Mouse (Mus musculus) forebrain, embryonic 14.5 days (tissue): ENCODE results near the gene P2ry2. TPM values are rescaled to one million over a fixed set of nuclear protein-coding genes. Genes with fewer than 3 reads are reported as not detected.

Experiments
- ATAC-seq: fragments of 200-750 bp; cut with Nextera tagmentation; 2 replicates; pipeline ENCODE4 v1.8.0; 2017; ENCODE audit warnings: mild to moderate bottlenecking, moderate library complexity
- DNase-seq: peaks from one replicate; pipeline ENCODE4 v3.0.0-alpha.2; 2015; ENCODE audit warnings: low spot score
- H3K27ac ChIP-seq: fragments of 300-500 bp; sonication (generic); 2 replicates; pipeline ENCODE4 v1.5.1; 2014; ENCODE audit warnings: low read depth, mild to moderate bottlenecking, control low read depth, low read length, moderate library complexity
- H3K27me3 ChIP-seq: fragments of 300-500 bp; sonication (generic); replicated peaks from 2 replicates; pipeline ENCODE4 v1.6.1; 2014; ENCODE audit warnings: low read length, control low read depth, mixed read lengths; ENCODE audit not compliant: control insufficient read depth, insufficient read depth
- H3K36me3 ChIP-seq: fragments of 300-500 bp; sonication (generic); 2 replicates; pipeline ENCODE4 v1.6.1; 2014; ENCODE audit warnings: low read length, control low read depth; ENCODE audit not compliant: control insufficient read depth, insufficient read depth
- H3K4me1 ChIP-seq: fragments of 300-500 bp; sonication (generic); 2 replicates; pipeline ENCODE4 v1.6.1; 2014; ENCODE audit warnings: antibody characterized with exemption, low read length, control low read depth; ENCODE audit not compliant: control insufficient read depth, insufficient read depth
- H3K4me2 ChIP-seq: fragments of 300-500 bp; sonication (generic); 2 replicates; pipeline ENCODE4 v1.6.1; 2014; ENCODE audit warnings: mild to moderate bottlenecking, control low read depth, low read length
- H3K4me3 ChIP-seq: fragments of 300-500 bp; sonication (generic); 2 replicates; pipeline ENCODE4 v1.5.1; 2014; ENCODE audit warnings: low read depth, low read length, control low read depth
- H3K9ac ChIP-seq: fragments of 300-500 bp; sonication (generic); 2 replicates; pipeline ENCODE4 v1.6.1; 2014; ENCODE audit warnings: mild to moderate bottlenecking, low read length, control low read depth, moderate library complexity
- H3K9me3 ChIP-seq: fragments of 300-500 bp; sonication (generic); replicated peaks from 2 replicates; pipeline ENCODE4 v1.6.1; 2016; ENCODE audit warnings: low read length, control low read depth, mixed read lengths; ENCODE audit not compliant: control insufficient read depth
- WGBS: fragments of 180-500 bp; shearing (Covaris S2); extraction: QIAGEN DNeasy Blood & Tissue Kit; methylation state at CpG from one replicate; pipeline ENCODE4 v1.1.7; 2014; 5-methylcytosine and 5-hydroxymethylcytosine counted together
- polyA plus RNA-seq: library from polyadenylated mRNA; unstranded; fragments of >200 nt; fragmentation: Nextera tagmentation; extraction: Ambion mirVana; gene quantifications from 2 replicates; pipeline ENCODE4 v1.2.1, GENCODE M21; 2014

P2ry2 gene
- polyA plus RNA-seq, 1 experiment from 2014 or later = 0.08 TPM

GRCm38 (mm10) chr7:100978171-100978570 is 34.5 kb downstream of the P2ry2 start:
- Histone ChIP-seq H3K27me3 (peaks cover 18% of the 10 kb centered on the region), H3K9me3 (no peaks in the 10 kb centered on the region), H3K27ac (no peak overlapping the region), H3K4me1 (no peaks in the 10 kb centered on the region), H3K9ac (no peak overlapping the region), H3K4me3 (no peak overlapping the region), H3K4me2 (no peak overlapping the region), H3K36me3 (no peaks in the 10 kb centered on the region)
- no peak for DNase-seq
- no peak for ATAC-seq
- WGBS = 86% methylated on average over 5 of the region's 5 CpGs

DNA sequence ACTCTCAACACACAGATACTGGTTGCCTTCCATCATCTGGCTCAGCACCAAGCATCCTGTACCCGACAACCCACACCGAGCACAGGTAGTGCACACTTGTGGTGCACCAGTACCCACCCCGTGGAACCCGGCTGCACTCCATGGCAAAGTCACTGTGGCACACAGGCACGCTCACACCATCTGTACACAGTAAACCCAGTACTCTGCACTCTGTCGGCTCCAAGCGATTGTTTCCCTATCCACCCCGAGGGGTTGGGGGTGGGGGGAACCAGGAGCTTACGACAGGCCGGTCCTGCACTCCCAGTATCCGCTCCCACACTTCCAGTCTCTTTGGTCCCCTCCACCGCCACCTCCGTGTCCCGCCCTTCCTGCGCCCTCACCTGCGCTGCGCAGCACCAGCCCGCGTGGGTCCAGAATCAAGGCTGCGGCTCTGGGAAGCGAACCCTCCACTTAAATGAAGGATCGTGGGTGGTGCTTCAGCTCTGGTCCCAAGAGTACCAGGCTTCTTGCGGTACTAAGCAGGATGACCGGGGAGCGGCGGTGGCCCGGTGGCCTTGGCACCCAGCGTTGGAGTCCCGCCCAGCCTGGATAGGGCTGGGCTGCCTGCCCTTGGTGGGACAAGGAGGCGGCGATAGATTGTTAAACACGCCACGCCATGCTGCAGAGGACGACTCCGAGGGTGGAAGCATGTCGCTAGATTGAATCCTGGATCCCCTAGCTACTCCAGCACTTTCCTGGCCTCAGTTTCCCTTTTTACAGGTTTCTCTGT is 38.3 kb downstream of the P2ry2 start, which contains the start of gene P2ry6:
Gene P2ry6 (minus strand): TSS at position 515 of the 769 bp plus-strand sequence.
- ATAC-seq = peak; percentile 40; the same call in 1 of the 2 replicates
- H3K36me3 ChIP-seq = no peaks in the 10 kb centered on the region
- no peaks in the 10 kb centered on the region for H3K4me1 ChIP-seq
- peak; percentile 31 for DNase-seq
- no peaks in the 10 kb centered on the region for H3K9me3 ChIP-seq
- H3K4me3 ChIP-seq = peak within 1 kb of the TSS; percentile 23
- H3K27me3 ChIP-seq = peaks cover 18% of the 10 kb centered on the region
- H3K4me2 ChIP-seq = peak within 1 kb of the TSS; percentile 49
- no peak within 1 kb of the TSS for H3K27ac ChIP-seq
- peak within 1 kb of the TSS; percentile 43; the same call in 1 of the 2 replicates for H3K9ac ChIP-seq
- WGBS = 3% methylated on average over 36 of the region's 36 CpGs

DNA sequence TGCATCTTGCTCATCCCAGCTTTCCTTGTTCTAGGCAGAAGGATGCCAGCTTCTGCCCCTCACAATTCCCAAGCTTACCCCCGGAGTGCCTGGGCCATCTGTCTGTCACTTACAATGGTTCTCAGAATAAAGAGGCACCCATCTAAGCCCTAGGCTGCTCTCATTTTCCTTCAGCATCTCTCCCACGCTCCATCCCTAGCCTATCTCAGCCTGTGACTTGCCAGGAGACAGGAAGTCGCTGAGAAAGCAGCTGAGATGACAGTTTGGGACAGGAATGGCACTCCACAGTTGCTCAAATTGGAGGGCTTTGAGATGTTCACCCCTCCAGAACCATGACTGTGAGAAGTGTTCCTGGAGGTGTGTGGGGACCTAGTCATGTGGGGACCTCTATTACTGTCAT is 39.8 kb downstream of the P2ry2 start:
- 32% methylated on average over 3 of the region's 3 CpGs for WGBS
- no peak overlapping the region for H3K4me2 ChIP-seq

DNA sequence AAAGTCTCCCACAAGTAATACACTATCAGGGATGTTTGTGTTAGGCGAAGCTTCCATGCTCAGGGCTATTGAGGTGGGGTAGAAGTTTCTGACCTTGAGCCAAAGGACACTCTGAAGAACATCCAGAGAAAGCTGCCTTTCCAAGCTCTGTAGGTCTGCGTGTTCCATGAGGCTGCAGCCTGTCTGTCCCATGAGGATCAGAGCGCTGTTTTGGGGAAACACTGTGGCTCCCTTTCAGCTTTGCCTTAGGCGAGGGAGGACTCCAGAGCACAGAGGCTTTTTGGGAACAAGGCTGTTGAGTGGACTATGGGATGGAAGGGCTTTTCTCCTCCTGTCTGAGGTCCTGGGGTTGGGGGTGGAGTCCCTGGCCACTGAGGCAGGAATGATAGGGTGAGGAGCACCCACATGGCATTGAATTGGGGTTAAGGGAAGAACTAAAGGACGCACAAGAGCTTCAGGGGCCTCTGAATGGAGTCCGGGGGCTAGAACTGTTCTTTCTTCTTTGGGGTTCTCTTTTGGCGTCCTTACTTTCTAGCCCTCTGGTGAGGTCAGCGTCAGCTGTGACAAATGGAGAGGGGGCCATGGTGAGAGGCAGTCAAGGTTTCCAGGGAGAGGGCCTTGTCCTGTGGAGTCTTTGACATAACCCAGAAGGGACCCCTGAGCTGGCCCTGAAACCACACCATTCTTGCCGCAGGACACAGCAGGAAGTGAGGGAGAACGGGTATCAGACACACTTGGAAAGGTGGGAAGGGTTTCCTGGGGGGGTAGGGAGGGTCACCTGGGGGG is 43.6 kb downstream of the P2ry2 start:
- Histone ChIP-seq H3K27ac (no peak overlapping the region), H3K4me1 (no peaks in the 10 kb centered on the region), H3K4me2 (no peak overlapping the region), H3K27me3 (peaks cover 8% of the 10 kb centered on the region), H3K9ac (no peak overlapping the region), H3K36me3 (no peaks in the 10 kb centered on the region), H3K9me3 (no peaks in the 10 kb centered on the region), H3K4me3 (no peak overlapping the region)
- DNase-seq = no peak
- 84% methylated on average over 10 of the region's 10 CpGs for WGBS
- no peak for ATAC-seq

More for the DNA sequence above, 39.8 kb downstream of the P2ry2 start:
- no peak overlapping the region for H3K9ac ChIP-seq
- no peaks in the 10 kb centered on the region for H3K4me1 ChIP-seq
- H3K4me3 ChIP-seq = no peak overlapping the region
- no peak for DNase-seq
- ATAC-seq = no peak
- no peaks in the 10 kb centered on the region for H3K9me3 ChIP-seq
- H3K27me3 ChIP-seq = peaks cover 18% of the 10 kb centered on the region
- no peak overlapping the region for H3K27ac ChIP-seq
- H3K36me3 ChIP-seq = no peaks in the 10 kb centered on the region

DNA sequence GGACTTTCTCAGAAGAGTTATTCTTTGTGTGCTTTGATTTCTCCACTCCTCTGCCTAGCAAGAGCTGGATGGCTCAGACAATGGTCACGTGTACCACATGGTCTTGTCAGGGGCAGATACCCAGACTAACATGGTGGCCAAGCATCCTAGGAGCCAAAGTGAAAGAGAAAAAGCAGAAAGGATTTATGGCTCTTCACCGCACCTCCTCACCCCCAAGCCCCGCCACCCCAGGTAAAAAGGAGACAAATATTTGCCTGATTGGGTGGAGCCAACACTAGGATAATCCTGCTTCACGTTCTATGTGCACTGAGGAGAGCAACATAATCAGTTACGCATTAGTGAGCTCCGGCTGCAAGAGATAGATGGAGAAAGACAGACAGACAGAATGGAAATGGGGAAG is 44.3 kb downstream of the P2ry2 start:
- ATAC-seq (no peak), DNase-seq (no peak)
- Histone ChIP-seq H3K27me3 (peaks cover under 1% of the 10 kb centered on the region; the same call in 1 of the 2 replicates), H3K27ac (no peak overlapping the region), H3K4me2 (no peak overlapping the region), H3K4me1 (no peaks in the 10 kb centered on the region), H3K9ac (no peak overlapping the region), H3K36me3 (no peaks in the 10 kb centered on the region), H3K4me3 (no peak overlapping the region), H3K9me3 (no peaks in the 10 kb centered on the region)
- 75% methylated on average over 6 of the region's 6 CpGs for WGBS

- Histone ChIP-seq H3K4me3 (no peak overlapping the region), H3K4me2 (no peak overlapping the region), H3K36me3 (no peaks in the 10 kb centered on the region), H3K4me1 (no peaks in the 10 kb centered on the region), H3K27me3 (no peaks in the 10 kb centered on the region), H3K9ac (no peak overlapping the region), H3K9me3 (no peaks in the 10 kb centered on the region), H3K27ac (no peak overlapping the region)
- no peak for ATAC-seq
- DNase-seq = no peak
- 75% methylated on average over 9 of the region's 9 CpGs for WGBS
These were observed 44.8 kb downstream of the P2ry2 start for GRCm38 (mm10) chr7:100967850-100968249.

DNA sequence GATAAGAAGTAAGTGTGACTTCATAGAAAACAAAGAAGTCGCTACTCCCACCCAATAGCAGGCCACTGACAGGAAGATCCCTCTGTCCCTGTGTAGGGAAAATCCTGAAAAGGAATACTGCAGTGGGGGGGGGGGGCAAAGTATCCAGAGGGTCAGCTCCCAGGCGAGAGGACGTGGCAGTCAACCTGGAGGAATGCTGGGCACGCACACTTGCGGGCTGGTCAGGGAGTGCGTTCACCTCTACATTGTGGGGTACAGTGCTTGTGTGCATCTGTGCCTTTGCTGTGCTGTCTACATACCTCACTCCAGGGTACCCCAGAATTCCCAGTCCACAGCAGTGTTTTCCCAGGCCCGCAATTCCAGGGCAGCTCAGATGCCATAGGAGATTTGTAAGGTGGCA is 46.7 kb downstream of the P2ry2 start:
- no peaks in the 10 kb centered on the region for H3K9me3 ChIP-seq
- DNase-seq = no peak
- H3K4me3 ChIP-seq = no peak overlapping the region
- no peak for ATAC-seq
- H3K27me3 ChIP-seq = no peaks in the 10 kb centered on the region
- WGBS = 71% methylated on average over 7 of the region's 7 CpGs
- no peak overlapping the region for H3K4me2 ChIP-seq
- no peaks in the 10 kb centered on the region for H3K4me1 ChIP-seq
- no peak overlapping the region for H3K9ac ChIP-seq
- H3K27ac ChIP-seq = no peak overlapping the region
- H3K36me3 ChIP-seq = no peaks in the 10 kb centered on the region

DNA sequence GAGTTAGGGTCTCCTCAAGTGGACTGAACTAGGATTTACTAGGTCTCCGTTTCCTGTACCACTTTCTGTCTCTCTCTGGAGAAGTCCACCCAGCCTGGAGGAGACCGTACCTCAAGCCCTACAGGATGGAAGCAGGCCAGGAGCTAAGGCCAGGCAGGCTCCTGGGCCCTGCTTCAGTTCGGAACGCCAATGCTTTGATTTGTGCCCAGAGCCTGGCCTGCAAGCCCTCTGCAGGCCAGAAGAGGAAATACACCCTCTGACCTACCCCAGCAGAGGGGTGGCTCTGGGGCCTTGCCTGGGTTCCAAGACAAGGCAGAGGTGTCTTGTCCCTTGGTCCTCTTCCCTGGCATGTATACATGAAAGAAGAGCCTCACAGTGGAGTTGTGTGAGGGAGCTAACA is 47.6 kb downstream of the P2ry2 start:
- H3K36me3 ChIP-seq = no peaks in the 10 kb centered on the region
- no peak overlapping the region for H3K27ac ChIP-seq
- DNase-seq (peak; percentile 52), ATAC-seq (peak; percentile 48; the same call in 1 of the 2 replicates)
- no peaks in the 10 kb centered on the region for H3K4me1 ChIP-seq
- H3K4me2 ChIP-seq = no peak overlapping the region
- H3K4me3 ChIP-seq = no peak overlapping the region
- H3K27me3 ChIP-seq = no peaks in the 10 kb centered on the region
- 18% methylated on average over 4 of the region's 4 CpGs for WGBS
- no peak overlapping the region for H3K9ac ChIP-seq
- H3K9me3 ChIP-seq = no peaks in the 10 kb centered on the region

DNA sequence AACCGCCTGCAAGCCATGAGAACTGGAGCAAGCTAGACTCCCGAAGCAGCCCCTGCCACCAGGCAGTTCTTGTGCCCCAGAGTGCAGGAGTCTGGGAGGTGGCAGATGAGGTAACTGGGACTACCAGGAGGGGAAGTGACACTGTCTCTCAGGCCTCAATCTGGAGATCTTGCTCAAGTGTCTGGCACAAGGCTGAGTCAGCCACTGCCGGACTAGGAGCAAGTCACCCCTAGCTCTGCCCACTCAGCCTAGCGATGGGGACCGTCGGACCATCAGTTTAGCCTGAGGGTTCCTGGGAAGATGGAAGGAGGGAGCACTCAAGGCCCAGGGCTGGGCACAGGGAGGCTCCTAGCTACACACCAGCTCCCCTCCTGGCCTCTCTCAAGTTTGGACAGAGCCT is 48.4 kb downstream of the P2ry2 start:
- H3K27ac ChIP-seq = no peak overlapping the region
- ATAC-seq (no peak), DNase-seq (no peak)
- H3K36me3 ChIP-seq = no peaks in the 10 kb centered on the region
- H3K9me3 ChIP-seq = no peaks in the 10 kb centered on the region
- H3K4me3 ChIP-seq = no peak overlapping the region
- whole genome bisulfite sequencing = 61% methylated on average over 6 of the region's 6 CpGs
- H3K9ac ChIP-seq = no peak overlapping the region
- no peaks in the 10 kb centered on the region for H3K4me1 ChIP-seq
- no peak overlapping the region for H3K4me2 ChIP-seq
- no peaks in the 10 kb centered on the region for H3K27me3 ChIP-seq
